Comparison of ENCODE assay signal across 8 mouse cellular contexts in genomic region chr7:98701771-98702170, GRCm38 (mm10). TPM values are rescaled to one million over a fixed set of nuclear protein-coding genes. Genes with fewer than 3 reads are reported as not detected.
DNase-seq lines count a peak whose midpoint lies in the region; ATAC-seq and TF ChIP-seq lines count a peak whose summit lies in the region.

No protein-coding gene starts in this region.

- no peak for TF ChIP-seq CTCF in heart, postnatal 0 days (IDR thresholded peaks at IDR 0.05; ENCODE audit: low read depth)

- no peaks in the 10 kb centered on the region for H3K27me3 ChIP-seq in kidney, embryonic 15.5 days
- H3K27me3 ChIP-seq in heart, postnatal 0 days (ENCODE audit: control insufficient read depth, insufficient read depth, low read length) = no peaks in the 10 kb centered on the region
- no peaks in the 10 kb centered on the region for H3K27me3 ChIP-seq in liver, embryonic 15.5 days

- peak overlapping the region; percentile 77 for H3K4me2 ChIP-seq in kidney, embryonic 15.5 days
- peak overlapping the region; percentile 72 for H3K4me2 ChIP-seq in heart, postnatal 0 days (ENCODE audit: low read depth, low read length)
- H3K4me2 ChIP-seq in liver, embryonic 15.5 days = peak overlapping the region; percentile 92

- no peak for ATAC-seq in kidney, embryonic 15.5 days (replicated peaks; ENCODE audit: low FRiP score)
- ATAC-seq in heart, postnatal 0 days (ENCODE audit: insufficient read depth, low read depth) = no peak
- no peak for ATAC-seq in liver, embryonic 15.5 days (ENCODE audit: insufficient read depth)

- peak overlapping the region; percentile 69 for H3K9ac ChIP-seq in kidney, embryonic 15.5 days
- peak overlapping the region; percentile 74; the same call in 1 of the 2 replicates for H3K9ac ChIP-seq in heart, postnatal 0 days (replicated peaks; ENCODE audit: low read depth, low read length)
- H3K9ac ChIP-seq in liver, embryonic 15.5 days = peak overlapping the region; percentile 88

- peak overlapping the region; percentile 94 for H3K27ac ChIP-seq in kidney, embryonic 15.5 days
- peak overlapping the region; percentile 76 for H3K27ac ChIP-seq in heart, postnatal 0 days (ENCODE audit: low read depth)
- peak overlapping the region; percentile 88 for H3K27ac ChIP-seq in liver, embryonic 15.5 days (replicated peaks)

- H3K36me3 ChIP-seq in kidney, embryonic 15.5 days = no peaks in the 10 kb centered on the region
- no peaks in the 10 kb centered on the region for H3K36me3 ChIP-seq in heart, postnatal 0 days (replicated peaks; ENCODE audit: control insufficient read depth, insufficient read depth, low read length)
- H3K36me3 ChIP-seq in liver, embryonic 15.5 days (replicated peaks) = no peaks in the 10 kb centered on the region

- no peak for DNase-seq in kidney, adult 18-20 months
- DNase-seq in c-Kit-negative CD71-positive TER-119-positive erythroid progenitor cells, embryonic 14.5 days (ENCODE audit: low read depth, low spot score) = peak; percentile 22
- DNase-seq in heart, postnatal 0 days (ENCODE audit: low spot score) = no peak
- DNase-seq in right cerebral cortex, postnatal 36 days (ENCODE audit: low spot score in 2 of 2) = no peak
- DNase-seq in ovary, adult 18-20 months (ENCODE audit: low spot score) = no peak
- no peak for DNase-seq in yolk sac, embryonic 10.5 days (ENCODE audit: low spot score)

- H3K9me3 ChIP-seq in kidney, embryonic 15.5 days (replicated peaks) = no peaks in the 10 kb centered on the region
- no peaks in the 10 kb centered on the region for H3K9me3 ChIP-seq in heart, postnatal 0 days (replicated peaks; ENCODE audit: control insufficient read depth, low read length)
- no peaks in the 10 kb centered on the region for H3K9me3 ChIP-seq in liver, embryonic 15.5 days (replicated peaks)

- no peak for TF ChIP-seq EP300 in heart, postnatal 0 days (IDR thresholded peaks at IDR 0.05; ENCODE audit: low read depth)

- H3K4me1 ChIP-seq in kidney, embryonic 15.5 days = peaks cover 28% of the 10 kb centered on the region
- peaks cover 20% of the 10 kb centered on the region for H3K4me1 ChIP-seq in heart, postnatal 0 days (ENCODE audit: control insufficient read depth, insufficient read depth)
- H3K4me1 ChIP-seq in liver, embryonic 15.5 days (replicated peaks) = peaks cover 35% of the 10 kb centered on the region

- H3K4me3 ChIP-seq in kidney, embryonic 15.5 days (replicated peaks) = peak overlapping the region; percentile 100
- H3K4me3 ChIP-seq in heart, postnatal 0 days (ENCODE audit: low read depth, low read length) = peak overlapping the region; percentile 76
- H3K4me3 ChIP-seq in liver, embryonic 15.5 days (replicated peaks) = peak overlapping the region; percentile 94

- WGBS in kidney, embryonic 15.5 days = 36% methylated on average over 7 of the region's 7 CpGs
- 21% methylated on average over 7 of the region's 7 CpGs for WGBS in heart, postnatal 0 days
- 12% methylated on average over 7 of the region's 7 CpGs for WGBS in liver, embryonic 15.5 days (ENCODE audit: insufficient replicate concordance)

RNA-seq across cellular contexts. Expression of gene Thap12, which starts 1.1 kb away (rescaled TPM):
- polyA plus RNA-seq in kidney, embryonic 15.5 days (2015; fragmentation: Nextera tagmentation; extraction: Ambion mirVana) = 61.3 and 61.7 TPM in 2 replicates
- 48.6 and 50.6 TPM in 2 replicates for total RNA-seq in heart, postnatal 0 days (2014; rRNA removed; ENCODE audit: low replicate concordance)
- 31.5 and 37.8 TPM in 2 replicates for polyA plus RNA-seq in heart, postnatal 0 days (2015; fragmentation: Nextera tagmentation; extraction: Ambion mirVana)
- polyA plus RNA-seq in liver, embryonic 15.5 days (2015; fragmentation: Nextera tagmentation; extraction: Ambion mirVana) = 11.3 and 12.5 TPM in 2 replicates

RNA-seq across cellular contexts. Expression of gene Emsy, which starts 45.2 kb away (rescaled TPM):
- 29.3 and 32.4 TPM in 2 replicates for polyA plus RNA-seq in kidney, embryonic 15.5 days (2015; fragmentation: Nextera tagmentation; extraction: Ambion mirVana)
- 20.1 and 33.2 TPM in 2 replicates for total RNA-seq in heart, postnatal 0 days (2014; rRNA removed; ENCODE audit: low replicate concordance)
- polyA plus RNA-seq in heart, postnatal 0 days (2015; fragmentation: Nextera tagmentation; extraction: Ambion mirVana) = 8.8 and 9.1 TPM in 2 replicates
- 6.0 and 6.6 TPM in 2 replicates for polyA plus RNA-seq in liver, embryonic 15.5 days (2015; fragmentation: Nextera tagmentation; extraction: Ambion mirVana)
